In the genomic region with DNA sequence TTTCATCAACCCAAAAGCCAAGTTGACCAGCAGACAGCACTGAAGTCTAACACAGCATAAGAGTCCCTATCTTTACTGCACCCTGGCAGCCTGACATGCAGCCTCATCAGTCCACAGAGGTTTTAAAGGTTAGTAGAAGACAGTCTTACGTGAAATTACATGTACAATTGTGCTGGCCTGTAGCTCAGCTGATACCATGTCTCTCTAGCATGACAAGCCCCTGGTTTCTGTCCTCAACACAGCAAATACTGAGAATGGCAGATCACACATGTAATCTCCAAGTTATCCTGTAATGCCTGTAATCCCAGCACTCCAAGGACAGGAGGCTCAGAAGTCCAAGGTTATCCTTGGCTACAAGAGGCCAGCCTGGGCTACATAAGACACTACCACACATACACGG, we compare ENCODE assay signal across 9 mouse cellular contexts. TPM values are rescaled to one million over a fixed set of nuclear protein-coding genes. Genes with fewer than 3 reads are reported as not detected.
DNase-seq lines count a peak whose midpoint lies in the region; ATAC-seq and TF ChIP-seq lines count a peak whose summit lies in the region.
"Had no signal": no experiment of that assay in that cellular context is flagged by ENCODE, and none has a peak within 500 bp of the region (broad histone marks: within the 10 kb centered on the region; RNA-seq: fewer than 3 reads in every experiment).

No protein-coding gene starts in this region.

- no peaks in the 10 kb centered on the region for H3K36me3 ChIP-seq in liver, embryonic 11.5 days (ENCODE audit: control insufficient read depth, insufficient read depth, low read length)
- H3K36me3 ChIP-seq in intestine, postnatal 0 days (ENCODE audit: control insufficient read depth, insufficient read depth), result no peaks in the 10 kb centered on the region
- H3K36me3 ChIP-seq in neural tube, embryonic 12.5 days, result no peaks in the 10 kb centered on the region

- no peak for ATAC-seq in liver, embryonic 11.5 days (replicated peaks; ENCODE audit: low FRiP score)
- peak; percentile 32 for ATAC-seq in erythroblast, adult 5-6 weeks (replicated peaks; ENCODE audit: low FRiP score, poor library complexity, severe bottlenecking)
- no peak for ATAC-seq in intestine, postnatal 0 days
- ATAC-seq in neural tube, embryonic 12.5 days (ENCODE audit: low FRiP score, low read depth), result no peak

- 44% methylated on average over 2 of the region's 2 CpGs for WGBS in liver, embryonic 11.5 days
- WGBS in intestine, postnatal 0 days, result 15% methylated on average over 2 of the region's 2 CpGs
- 64% methylated on average over 2 of the region's 2 CpGs for WGBS in neural tube, embryonic 12.5 days

- no peak for DNase-seq in liver, embryonic 11.5 days (ENCODE audit: low spot score)
- no peak for DNase-seq in liver
- no peak for DNase-seq in frontal cortex, postnatal 36 days (ENCODE audit: low spot score in 2 of 2)
- DNase-seq in layer of hippocampus, adult 9-11 months, result no peak
- no peak for DNase-seq in gastrocnemius, postnatal 10 days

- no peak overlapping the region for H3K27ac ChIP-seq in liver, embryonic 11.5 days (ENCODE audit: low read depth, low read length)
- no peak overlapping the region for H3K27ac ChIP-seq in intestine, postnatal 0 days (ENCODE audit: low read depth, low read length)
- no peak overlapping the region for H3K27ac ChIP-seq in neural tube, embryonic 12.5 days
- H3K27ac ChIP-seq: left cerebral cortex, adult 2 months had no signal

- no peaks in the 10 kb centered on the region for H3K9me3 ChIP-seq in liver, embryonic 11.5 days (ENCODE audit: control insufficient read depth, low read length)
- H3K9me3 ChIP-seq in intestine, postnatal 0 days (ENCODE audit: control insufficient read depth), result no peaks in the 10 kb centered on the region
- no peaks in the 10 kb centered on the region for H3K9me3 ChIP-seq in neural tube, embryonic 12.5 days

- H3K9ac ChIP-seq in liver, embryonic 11.5 days (ENCODE audit: low read depth, low read length), result peak overlapping the region; percentile 78
- H3K9ac ChIP-seq in intestine, postnatal 0 days (ENCODE audit: low read depth, low read length), result no peak overlapping the region
- peak overlapping the region; percentile 83 for H3K9ac ChIP-seq in neural tube, embryonic 12.5 days

- peak overlapping the region; percentile 87 for H3K4me3 ChIP-seq in liver, embryonic 11.5 days (ENCODE audit: low read depth, low read length)
- H3K4me3 ChIP-seq in intestine, postnatal 0 days (ENCODE audit: low read depth, low read length), result peak overlapping the region; percentile 71
- peak overlapping the region; percentile 84 for H3K4me3 ChIP-seq in neural tube, embryonic 12.5 days

- peak overlapping the region; percentile 88 for H3K4me2 ChIP-seq in liver, embryonic 11.5 days
- peak overlapping the region; percentile 95 for H3K4me2 ChIP-seq in intestine, postnatal 0 days (replicated peaks; ENCODE audit: low read depth)
- peak overlapping the region; percentile 86 for H3K4me2 ChIP-seq in neural tube, embryonic 12.5 days (replicated peaks)

- peaks cover 29% of the 10 kb centered on the region for H3K27me3 ChIP-seq in liver, embryonic 11.5 days (replicated peaks; ENCODE audit: control insufficient read depth, insufficient read depth, low read length)
- H3K27me3 ChIP-seq in intestine, postnatal 0 days (replicated peaks; ENCODE audit: control insufficient read depth, insufficient read depth, low read length), result no peaks in the 10 kb centered on the region
- peaks cover 11% of the 10 kb centered on the region for H3K27me3 ChIP-seq in neural tube, embryonic 12.5 days (replicated peaks)

- peaks cover 40% of the 10 kb centered on the region for H3K4me1 ChIP-seq in liver, embryonic 11.5 days (replicated peaks; ENCODE audit: control insufficient read depth, insufficient read depth, low read length)
- 0 out of 2 replicates have a peak, but pooled peaks cover 3% of the 10 kb centered on the region for H3K4me1 ChIP-seq in intestine, postnatal 0 days (replicated peaks; ENCODE audit: control insufficient read depth, insufficient read depth, low read length)
- H3K4me1 ChIP-seq in neural tube, embryonic 12.5 days, result peaks cover 69% of the 10 kb centered on the region

- TF ChIP-seq CTCF in intestine, postnatal 0 days (IDR thresholded peaks at IDR 0.05; ENCODE audit: low read depth), result no peak

RNA-seq across cellular contexts. Expression of a gene that starts 1.2 kb away (rescaled TPM):
- 91.2 and 111 TPM in 2 replicates for polyA plus RNA-seq in liver, embryonic 11.5 days (2014; fragmentation: Nextera tagmentation; extraction: Ambion mirVana)
- total RNA-seq in erythroblast, adult 5-6 weeks (2015; ENCODE audit: low replicate concordance), result 34.9 and 47.3 TPM in 2 replicates
- 39.6 and 46.4 TPM in 2 replicates for total RNA-seq in erythroblast, adult 5-6 weeks (2017; ENCODE audit: low replicate concordance)
- polyA plus RNA-seq in intestine, postnatal 0 days (2015; fragmentation: Nextera tagmentation; extraction: Ambion mirVana), result 23.2 and 25.7 TPM in 2 replicates
- polyA plus RNA-seq in neural tube, embryonic 12.5 days (2016; fragmentation: Nextera tagmentation; extraction: Ambion mirVana), result 207 and 218 TPM in 2 replicates
- 10 to 100 TPM; 18.3 to 23.9 TPM for total RNA-seq in gastrocnemius, postnatal 10 days (2021)

RNA-seq across cellular contexts. Expression of a gene that starts 19.9 kb away (rescaled TPM):
- 2.3 TPM in 2 replicates for polyA plus RNA-seq in liver, embryonic 11.5 days (2014; fragmentation: Nextera tagmentation; extraction: Ambion mirVana)
- not detected in 2 replicates for total RNA-seq in erythroblast, adult 5-6 weeks (2015; ENCODE audit: low replicate concordance)
- not detected in 2 replicates for total RNA-seq in erythroblast, adult 5-6 weeks (2017; ENCODE audit: low replicate concordance)
- polyA plus RNA-seq in intestine, postnatal 0 days (2015; fragmentation: Nextera tagmentation; extraction: Ambion mirVana), result 1.4 and 2.1 TPM in 2 replicates
- polyA plus RNA-seq in neural tube, embryonic 12.5 days (2016; fragmentation: Nextera tagmentation; extraction: Ambion mirVana), result 54.3 and 62.6 TPM in 2 replicates
- total RNA-seq in gastrocnemius, postnatal 10 days (2021), result 1 to 10 TPM; 1.1 to 2.1 TPM

RNA-seq across cellular contexts. Expression of a gene that starts 49.1 kb away (rescaled TPM):
- polyA plus RNA-seq in liver, embryonic 11.5 days (2014; fragmentation: Nextera tagmentation; extraction: Ambion mirVana), result not detected in 2 replicates
- total RNA-seq in erythroblast, adult 5-6 weeks (2015; ENCODE audit: low replicate concordance), result not detected in 2 replicates
- not detected in 2 replicates for total RNA-seq in erythroblast, adult 5-6 weeks (2017; ENCODE audit: low replicate concordance)
- not detected in 2 replicates for polyA plus RNA-seq in intestine, postnatal 0 days (2015; fragmentation: Nextera tagmentation; extraction: Ambion mirVana)
- polyA plus RNA-seq in neural tube, embryonic 12.5 days (2016; fragmentation: Nextera tagmentation; extraction: Ambion mirVana), result 0.60 and 1.1 TPM in 2 replicates
- total RNA-seq in gastrocnemius, postnatal 10 days (2021), result not detected

RNA-seq across cellular contexts. Expression of a gene that starts 51.6 kb away (rescaled TPM):
- polyA plus RNA-seq in liver, embryonic 11.5 days (2014; fragmentation: Nextera tagmentation; extraction: Ambion mirVana), result 26.7 and 28.5 TPM in 2 replicates
- 4.8 and 13.3 TPM in 2 replicates for total RNA-seq in erythroblast, adult 5-6 weeks (2015; ENCODE audit: low replicate concordance)
- 3.9 and 14.8 TPM in 2 replicates for total RNA-seq in erythroblast, adult 5-6 weeks (2017; ENCODE audit: low replicate concordance)
- polyA plus RNA-seq in intestine, postnatal 0 days (2015; fragmentation: Nextera tagmentation; extraction: Ambion mirVana), result 13.2 and 13.3 TPM in 2 replicates
- polyA plus RNA-seq in neural tube, embryonic 12.5 days (2016; fragmentation: Nextera tagmentation; extraction: Ambion mirVana), result 142 and 146 TPM in 2 replicates
- 10 to 100 TPM; 15.4 to 15.9 TPM for total RNA-seq in gastrocnemius, postnatal 10 days (2021)

RNA-seq across cellular contexts. Expression of a gene that starts 55.0 kb away (rescaled TPM):
- not detected in 2 replicates for polyA plus RNA-seq in liver, embryonic 11.5 days (2014; fragmentation: Nextera tagmentation; extraction: Ambion mirVana)
- not detected in 2 replicates for total RNA-seq in erythroblast, adult 5-6 weeks (2015; ENCODE audit: low replicate concordance)
- total RNA-seq in erythroblast, adult 5-6 weeks (2017; ENCODE audit: low replicate concordance), result not detected in 2 replicates
- 1.2 and 3.0 TPM in 2 replicates for polyA plus RNA-seq in intestine, postnatal 0 days (2015; fragmentation: Nextera tagmentation; extraction: Ambion mirVana)
- polyA plus RNA-seq in neural tube, embryonic 12.5 days (2016; fragmentation: Nextera tagmentation; extraction: Ambion mirVana), result not detected in 2 replicates
- total RNA-seq in gastrocnemius, postnatal 10 days (2021), result 1 to 10 TPM in 1 of 2 experiments, not detected in 1; 2.4 TPM

Comparison
In these comparisons a context has a peak if more than half of its experiments do, and no peak if none do; other contexts are left out.
1. RNA of a gene that starts 19.9 kb away (polyA plus RNA-seq): 54.3 to 62.6 TPM in neural tube, embryonic 12.5 days; 2.3 TPM in liver, embryonic 11.5 days and 1.4 to 2.1 TPM in intestine, postnatal 0 days; every median in the first group is over 10 times any median in the second.
2. Peak in every context shown above with its lines, with median percentiles within 50 percentile points of each other: H3K4me2 ChIP-seq and H3K4me3 ChIP-seq.